Mouse (Mus musculus) spleen, adult 2 months (tissue): Measurements from ENCODE around the gene Samd4.

Source experiments
- CTCF ChIP-seq: fragments of 200-500 bp; IDR thresholded peaks from 2 replicates; pipeline ENCODE4 v1.5.1; 2011; ENCODE audit warnings: mild to moderate bottlenecking, inconsistent platforms; ENCODE audit not compliant: insufficient read depth, insufficient read length, insufficient replicate concordance; ENCODE audit errors: extremely low read depth
- POLR2A ChIP-seq: fragments of 200-500 bp; IDR thresholded peaks from 2 replicates; pipeline ENCODE4 v1.6.1; 2011; ENCODE audit warnings: low read depth, low read length, inconsistent platforms

- TF ChIP-seq POLR2A (no peak), CTCF (no peak)
These were observed 117.6 kb downstream of the Samd4 start for GRCm38 (mm10) chr14:47000096-47000736.
